Mouse (Mus musculus) hindbrain, embryonic 11.5 days (tissue): ENCODE results near the gene Noxo1. TPM values are rescaled to one million over a fixed set of nuclear protein-coding genes. Genes with fewer than 3 reads are reported as not detected.

Source experiments
- ATAC-seq: fragments of 200-750 bp; cut with Nextera tagmentation; 2 replicates; pipeline ENCODE4 v1.8.0; 2017; ENCODE audit warnings: mild to moderate bottlenecking, moderate TSS enrichment, moderate library complexity; ENCODE audit not compliant: low FRiP score
- DNase-seq: peaks from one replicate; pipeline ENCODE4 v3.0.0-alpha.2; 2015; ENCODE audit warnings: low spot score
- H3K27ac ChIP-seq: fragments of 300-500 bp; sonication (generic); 2 replicates; pipeline ENCODE4 v1.5.1; 2014; ENCODE audit warnings: mild to moderate bottlenecking, low read depth, low read length
- H3K27me3 ChIP-seq: fragments of 300-500 bp; sonication (generic); 2 replicates; pipeline ENCODE4 v1.6.1; 2014; ENCODE audit warnings: mild to moderate bottlenecking, low read length, moderate library complexity, mixed read lengths; ENCODE audit not compliant: control insufficient read depth, insufficient read depth
- H3K36me3 ChIP-seq: fragments of 300-500 bp; sonication (generic); 2 replicates; pipeline ENCODE4 v1.6.1; 2014; ENCODE audit warnings: mild to moderate bottlenecking, low read length, moderate library complexity, mixed read lengths; ENCODE audit not compliant: control insufficient read depth, insufficient read depth
- H3K4me1 ChIP-seq: fragments of 300-500 bp; sonication (generic); replicated peaks from 2 replicates; pipeline ENCODE4 v1.6.1; 2014; ENCODE audit warnings: low read length, mixed read lengths; ENCODE audit not compliant: control insufficient read depth, insufficient read depth
- H3K4me2 ChIP-seq: fragments of 300-500 bp; sonication (generic); replicated peaks from 2 replicates; pipeline ENCODE4 v1.6.1; 2014; ENCODE audit warnings: mild to moderate bottlenecking, low read depth, low read length
- H3K4me3 ChIP-seq: fragments of 300-500 bp; sonication (generic); 2 replicates; pipeline ENCODE4 v1.5.1; 2014; ENCODE audit warnings: low read depth, low read length
- H3K9ac ChIP-seq: fragments of 300-500 bp; sonication (generic); 2 replicates; pipeline ENCODE4 v1.6.1; 2014; ENCODE audit warnings: low read depth, low read length
- H3K9me3 ChIP-seq: fragments of 300-500 bp; sonication (generic); 2 replicates; pipeline ENCODE4 v1.6.1; 2016; ENCODE audit warnings: low read length; ENCODE audit not compliant: control insufficient read depth
- WGBS: fragments of 180-500 bp; shearing (Covaris S2); extraction: QIAGEN DNeasy Blood & Tissue Kit; methylation state at CpG from one replicate; pipeline ENCODE4 v1.1.7; 2014; 5-methylcytosine and 5-hydroxymethylcytosine counted together
- polyA plus RNA-seq: library from polyadenylated mRNA; unstranded; fragments of >200 nt; fragmentation: Nextera tagmentation; extraction: Ambion mirVana; gene quantifications from 2 replicates; pipeline ENCODE4 v1.2.1, GENCODE M21; 2014

The Noxo1 gene
- polyA plus RNA-seq, 1 experiment from 2014 or later, result 1.5 TPM

GRCm38 (mm10) chr17:24737135-24737810 lies 41.2 kb downstream of the Noxo1 start:
- H3K36me3 ChIP-seq, result no peaks in the 10 kb centered on the region
- no peak overlapping the region for H3K27ac ChIP-seq
- no peaks in the 10 kb centered on the region for H3K9me3 ChIP-seq
- H3K4me3 ChIP-seq, result peak overlapping the region; percentile 44
- H3K27me3 ChIP-seq, result no peaks in the 10 kb centered on the region
- H3K4me2 ChIP-seq, result peak overlapping the region; percentile 77
- DNase-seq, result no peak
- no peak for ATAC-seq
- WGBS, result 25% methylated on average over 8 of the region's 8 CpGs
- H3K9ac ChIP-seq, result no peak overlapping the region; the same call in 1 of the 2 replicates
- peaks cover 3% of the 10 kb centered on the region for H3K4me1 ChIP-seq

GRCm38 (mm10) chr17:24738238-24738637 lies 42.2 kb downstream of the Noxo1 start:
- Histone ChIP-seq H3K9ac (no peak overlapping the region), H3K4me3 (no peak overlapping the region), H3K4me1 (peaks cover 3% of the 10 kb centered on the region), H3K9me3 (no peaks in the 10 kb centered on the region), H3K4me2 (no peak overlapping the region), H3K36me3 (no peaks in the 10 kb centered on the region), H3K27me3 (no peaks in the 10 kb centered on the region), H3K27ac (no peak overlapping the region)
- no peak for ATAC-seq
- whole genome bisulfite sequencing, result 82% methylated on average over 4 of the region's 4 CpGs
- no peak for DNase-seq

GRCm38 (mm10) chr17:24739926-24740325 lies 43.9 kb downstream of the Noxo1 start:
- WGBS, result 79% methylated on average over 8 of the region's 8 CpGs
- no peak overlapping the region for H3K9ac ChIP-seq
- ATAC-seq, result no peak
- H3K27me3 ChIP-seq, result no peaks in the 10 kb centered on the region
- H3K4me2 ChIP-seq, result no peak overlapping the region
- no peaks in the 10 kb centered on the region for H3K9me3 ChIP-seq
- peaks cover 3% of the 10 kb centered on the region for H3K4me1 ChIP-seq
- no peaks in the 10 kb centered on the region for H3K36me3 ChIP-seq
- no peak for DNase-seq
- H3K27ac ChIP-seq, result no peak overlapping the region
- H3K4me3 ChIP-seq, result no peak overlapping the region

DNA sequence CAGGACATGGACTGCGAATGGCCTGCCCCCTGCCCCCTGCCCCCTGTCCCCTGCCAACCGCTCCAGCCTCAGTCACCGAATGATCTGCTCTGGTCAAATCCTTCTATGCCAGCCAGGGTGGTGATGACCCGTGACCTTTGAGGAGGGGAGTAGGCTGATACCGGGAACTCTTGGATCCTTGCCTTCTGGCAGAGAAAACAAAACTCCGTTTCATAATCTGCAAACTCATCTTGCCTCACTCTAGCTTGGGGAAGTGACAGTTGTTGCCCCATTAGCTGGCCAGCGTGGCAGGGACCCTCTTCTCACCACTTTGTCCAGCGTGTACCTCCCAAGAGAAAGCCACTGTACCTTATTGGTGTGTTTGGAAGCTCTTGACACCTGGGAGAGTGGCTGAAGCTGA lies 46.3 kb downstream of the Noxo1 start:
- no peak for ATAC-seq
- H3K27me3 ChIP-seq, result 0 out of 2 replicates have a peak, but pooled peaks cover 3% of the 10 kb centered on the region
- 85% methylated on average over 8 of the region's 8 CpGs for whole genome bisulfite sequencing
- H3K9me3 ChIP-seq, result no peaks in the 10 kb centered on the region
- H3K36me3 ChIP-seq, result no peaks in the 10 kb centered on the region
- H3K4me1 ChIP-seq, result no peaks in the 10 kb centered on the region
- H3K4me2 ChIP-seq, result no peak overlapping the region
- no peak for DNase-seq
- H3K9ac ChIP-seq, result no peak overlapping the region
- H3K4me3 ChIP-seq, result no peak overlapping the region
- no peak overlapping the region for H3K27ac ChIP-seq

DNA sequence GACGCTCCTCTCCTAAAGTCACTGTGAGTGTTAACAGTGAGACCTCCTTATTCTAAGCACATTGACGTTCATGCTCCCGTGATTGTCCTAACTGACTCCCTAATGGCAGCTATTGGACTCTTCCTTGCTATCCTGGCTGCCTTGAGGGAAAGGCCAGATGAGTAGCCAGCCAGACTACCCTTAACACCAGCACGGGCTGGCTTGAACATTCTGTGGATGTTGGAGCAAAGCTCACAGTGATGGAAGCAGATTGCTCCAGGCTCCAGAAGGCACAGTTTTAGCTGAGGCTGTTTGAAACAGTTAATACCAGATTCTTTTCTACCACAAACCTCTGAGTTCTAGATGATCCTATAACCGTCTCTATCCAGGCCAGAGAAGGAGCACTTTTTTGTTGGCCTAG lies 47.9 kb downstream of the Noxo1 start:
- Histone ChIP-seq H3K36me3 (no peaks in the 10 kb centered on the region), H3K27ac (no peak overlapping the region), H3K9me3 (no peaks in the 10 kb centered on the region), H3K4me1 (no peaks in the 10 kb centered on the region), H3K4me3 (no peak overlapping the region), H3K27me3 (0 out of 2 replicates have a peak, but pooled peaks cover 3% of the 10 kb centered on the region), H3K4me2 (no peak overlapping the region), H3K9ac (no peak overlapping the region)
- DNase-seq (no peak), ATAC-seq (no peak)
- 77% methylated on average over 5 of the region's 5 CpGs for WGBS

DNA sequence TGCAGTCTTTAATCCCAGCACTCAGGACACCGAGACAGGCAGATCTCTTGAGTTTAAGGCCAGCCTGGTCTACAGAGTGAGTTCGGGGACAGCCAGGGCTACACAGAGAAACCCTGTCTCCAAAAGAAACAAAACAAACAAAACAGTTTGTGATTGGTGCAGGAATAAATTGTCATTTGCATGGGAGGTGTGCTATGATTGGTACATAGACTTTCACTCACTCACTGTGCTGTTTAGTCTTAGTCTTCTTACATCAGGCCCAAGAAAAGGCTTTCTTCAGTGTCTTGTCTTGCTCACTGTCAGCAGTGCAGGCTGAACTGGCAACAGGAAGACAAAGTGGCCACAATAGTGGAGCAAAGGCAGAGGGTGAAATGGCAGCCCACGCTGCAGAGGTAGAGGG lies 48.3 kb downstream of the Noxo1 start:
- no peaks in the 10 kb centered on the region for H3K36me3 ChIP-seq
- no peak for DNase-seq
- H3K27ac ChIP-seq, result no peak overlapping the region
- H3K9ac ChIP-seq, result no peak overlapping the region
- no peak overlapping the region for H3K4me3 ChIP-seq
- H3K4me2 ChIP-seq, result no peak overlapping the region
- no peaks in the 10 kb centered on the region for H3K4me1 ChIP-seq
- H3K27me3 ChIP-seq, result peaks cover 4% of the 10 kb centered on the region; the same call in 1 of the 2 replicates
- WGBS, result 73% methylated on average over 3 of the region's 3 CpGs
- ATAC-seq, result no peak
- H3K9me3 ChIP-seq, result no peaks in the 10 kb centered on the region

DNA sequence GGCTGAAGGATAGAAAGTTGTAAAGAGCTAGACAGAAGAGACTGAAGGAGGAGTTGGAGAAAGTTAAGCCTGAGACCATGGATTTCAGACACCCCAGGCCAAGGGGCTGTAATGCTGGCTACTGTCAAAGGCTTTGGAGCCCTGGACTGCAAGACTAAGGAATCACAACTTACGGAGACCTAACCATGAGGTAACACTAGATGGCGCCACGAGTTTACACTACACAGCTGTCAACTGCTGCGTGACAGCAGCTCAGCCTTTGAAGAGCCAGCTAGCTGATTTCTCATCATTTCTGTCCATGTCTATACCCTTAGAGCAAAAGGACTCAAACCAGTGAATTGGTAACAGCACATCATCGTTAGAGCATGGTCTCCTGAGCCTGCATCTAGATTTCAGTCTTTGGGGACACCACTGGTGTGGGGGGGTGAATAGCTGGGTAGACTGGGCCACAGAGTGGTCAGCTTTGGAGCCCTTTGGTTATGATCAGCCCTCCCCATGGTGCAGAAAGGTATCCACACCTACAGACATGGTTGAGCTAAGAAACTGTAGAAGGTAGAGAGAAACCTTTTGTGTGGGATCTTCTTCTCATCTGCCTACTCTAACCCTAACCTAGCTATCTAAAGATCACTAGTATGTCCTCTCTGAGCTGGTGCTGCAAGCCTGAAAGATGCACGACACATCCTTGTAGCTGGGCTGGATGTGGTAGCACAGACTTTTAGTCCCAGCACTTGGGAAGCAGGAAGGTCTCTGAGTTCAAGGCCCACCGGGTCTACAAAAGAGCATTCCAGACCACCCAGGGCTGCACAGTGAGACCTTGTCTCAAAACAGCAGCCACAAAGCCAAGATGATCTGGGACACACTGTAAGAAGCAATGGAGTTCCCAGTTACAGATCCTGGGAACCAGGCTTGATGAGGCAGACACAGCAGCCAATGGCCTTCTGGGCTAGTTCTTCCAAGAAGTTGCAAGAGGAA lies 49.8 kb downstream of the Noxo1 start:
- 21% methylated on average over 7 of the region's 7 CpGs for WGBS
- H3K36me3 ChIP-seq, result no peaks in the 10 kb centered on the region
- no peak overlapping the region for H3K9ac ChIP-seq
- no peaks in the 10 kb centered on the region for H3K4me1 ChIP-seq
- DNase-seq, result peak; percentile 90
- no peak overlapping the region for H3K27ac ChIP-seq
- peak; percentile 45; the same call in 1 of the 2 replicates for ATAC-seq
- H3K9me3 ChIP-seq, result no peaks in the 10 kb centered on the region
- H3K4me3 ChIP-seq, result no peak overlapping the region
- no peak overlapping the region for H3K4me2 ChIP-seq
- peaks cover 12% of the 10 kb centered on the region for H3K27me3 ChIP-seq

DNA sequence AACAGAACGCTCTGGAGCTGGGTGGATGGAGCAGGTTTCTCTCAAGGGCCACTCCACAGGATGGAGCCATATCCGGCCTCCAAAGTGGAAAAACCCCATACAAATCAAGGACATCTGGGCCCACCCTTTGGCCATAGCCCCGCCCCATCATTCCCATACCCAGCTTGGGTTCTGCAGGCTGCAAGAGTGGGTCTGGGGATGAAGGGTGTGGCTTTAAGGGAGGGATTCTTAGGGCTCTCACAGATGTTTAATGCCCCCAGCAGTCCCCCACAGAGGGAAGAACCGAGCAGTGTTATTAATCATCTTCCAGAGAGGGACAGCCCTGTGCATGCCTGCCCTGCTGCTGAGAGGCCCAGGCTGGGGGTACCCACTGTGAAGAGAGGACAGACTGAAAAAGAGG lies 51.0 kb downstream of the Noxo1 start:
- H3K27ac ChIP-seq, result no peak overlapping the region
- H3K36me3 ChIP-seq, result no peaks in the 10 kb centered on the region
- H3K9me3 ChIP-seq, result no peaks in the 10 kb centered on the region
- peaks cover 23% of the 10 kb centered on the region for H3K27me3 ChIP-seq
- H3K9ac ChIP-seq, result no peak overlapping the region
- no peaks in the 10 kb centered on the region for H3K4me1 ChIP-seq
- no peak overlapping the region for H3K4me3 ChIP-seq
- ATAC-seq, result no peak
- WGBS, result 49% methylated on average over 4 of the region's 4 CpGs
- no peak overlapping the region for H3K4me2 ChIP-seq
- DNase-seq, result no peak
